Mouse (Mus musculus): Measurements from ENCODE around the gene Acer1. TPM values are rescaled to one million over a fixed set of nuclear protein-coding genes. Genes with fewer than 3 reads are reported as not detected.

Acer1 gene
- total RNA-seq, 2 experiments from 2014 or later, result not detected

Other genes with a start within 250 kb of the Acer1 start
- not detected in 2 replicates for gene Nrtn, start 224.6 kb downstream of the Acer1 start, total RNA-seq (2014; fragmentation: Nextera tagmentation)
- gene Nrtn, start 224.6 kb downstream of the Acer1 start, total RNA-seq (2017), result not detected in 2 replicates
- 20.5 and 22.8 TPM in 2 replicates for gene Dus3l, start 217.4 kb downstream of the Acer1 start, total RNA-seq (2014; fragmentation: Nextera tagmentation)
- gene Dus3l, start 217.4 kb downstream of the Acer1 start, total RNA-seq (2017), result 18.2 and 21.8 TPM in 2 replicates
- 0.17 and 2.6 TPM in 2 replicates for gene Prr22, start 211.9 kb downstream of the Acer1 start, total RNA-seq (2014; fragmentation: Nextera tagmentation)
- gene Prr22, start 211.9 kb downstream of the Acer1 start, total RNA-seq (2017), result 1.6 and 1.7 TPM in 2 replicates
- gene Rfx2, start 151.1 kb downstream of the Acer1 start, total RNA-seq (2014; fragmentation: Nextera tagmentation), result 4.4 and 6.4 TPM in 2 replicates
- gene Rfx2, start 151.1 kb downstream of the Acer1 start, total RNA-seq (2017), result 1.6 and 2.8 TPM in 2 replicates
- gene Acsbg2, start 107.7 kb downstream of the Acer1 start, total RNA-seq (2014; fragmentation: Nextera tagmentation), result not detected in 2 replicates
- not detected in 2 replicates for gene Acsbg2, start 107.7 kb downstream of the Acer1 start, total RNA-seq (2017)
- 0.47 TPM in 1 of 2 replicates, not detected in the other for gene 1700061G19Rik, start 106.6 kb downstream of the Acer1 start, total RNA-seq (2014; fragmentation: Nextera tagmentation)
- 0.17 TPM in 1 of 2 replicates, not detected in the other for gene 1700061G19Rik, start 106.6 kb downstream of the Acer1 start, total RNA-seq (2017)
- 20.6 and 26.9 TPM in 2 replicates for gene Mllt1, start 46.7 kb downstream of the Acer1 start, total RNA-seq (2014; fragmentation: Nextera tagmentation)
- 16.6 and 17.0 TPM in 2 replicates for gene Mllt1, start 46.7 kb downstream of the Acer1 start, total RNA-seq (2017)
- gene Clpp, start 8.2 kb upstream of the Acer1 start, total RNA-seq (2014; fragmentation: Nextera tagmentation), result 48.8 and 80.1 TPM in 2 replicates
- 88.7 and 94.7 TPM in 2 replicates for gene Clpp, start 8.2 kb upstream of the Acer1 start, total RNA-seq (2017)
- 11.3 and 24.4 TPM in 2 replicates for gene Alkbh7, start 15.2 kb upstream of the Acer1 start, total RNA-seq (2014; fragmentation: Nextera tagmentation)
- gene Alkbh7, start 15.2 kb upstream of the Acer1 start, total RNA-seq (2017), result 17.3 and 18.7 TPM in 2 replicates
- not detected in 2 replicates for gene Pspn, start 17.9 kb upstream of the Acer1 start, total RNA-seq (2014; fragmentation: Nextera tagmentation)
- not detected in 2 replicates for gene Pspn, start 17.9 kb upstream of the Acer1 start, total RNA-seq (2017)
- 47.6 and 63.8 TPM in 2 replicates for gene Gtf2f1, start 29.2 kb upstream of the Acer1 start, total RNA-seq (2014; fragmentation: Nextera tagmentation)
- 103 and 116 TPM in 2 replicates for gene Gtf2f1, start 29.2 kb upstream of the Acer1 start, total RNA-seq (2017)
- not detected in 2 replicates for gene Gm17949, start 29.3 kb upstream of the Acer1 start, total RNA-seq (2014; fragmentation: Nextera tagmentation)
- not detected in 2 replicates for gene Gm17949, start 29.3 kb upstream of the Acer1 start, total RNA-seq (2017)
- 96.6 and 149 TPM in 2 replicates for gene Khsrp, start 49.4 kb upstream of the Acer1 start, total RNA-seq (2014; fragmentation: Nextera tagmentation)
- gene Khsrp, start 49.4 kb upstream of the Acer1 start, total RNA-seq (2017), result 68.9 and 84.0 TPM in 2 replicates
- not detected in 2 replicates for gene Slc25a41, start 59.5 kb upstream of the Acer1 start, total RNA-seq (2014; fragmentation: Nextera tagmentation)
- gene Slc25a41, start 59.5 kb upstream of the Acer1 start, total RNA-seq (2017), result not detected in 2 replicates
- not detected in 2 replicates for gene Crb3, start 77.0 kb upstream of the Acer1 start, total RNA-seq (2014; fragmentation: Nextera tagmentation)
- gene Crb3, start 77.0 kb upstream of the Acer1 start, total RNA-seq (2017), result not detected in 2 replicates
- gene Slc25a23, start 77.7 kb upstream of the Acer1 start, total RNA-seq (2014; fragmentation: Nextera tagmentation), result 15.2 and 23.8 TPM in 2 replicates
- gene Slc25a23, start 77.7 kb upstream of the Acer1 start, total RNA-seq (2017), result 1.6 and 1.7 TPM in 2 replicates
- 24.7 and 27.1 TPM in 2 replicates for gene Dennd1c, start 96.4 kb upstream of the Acer1 start, total RNA-seq (2014; fragmentation: Nextera tagmentation)
- gene Dennd1c, start 96.4 kb upstream of the Acer1 start, total RNA-seq (2017), result 2.9 and 3.0 TPM in 2 replicates
- not detected in 2 replicates for gene Tubb4a, start 105.7 kb upstream of the Acer1 start, total RNA-seq (2014; fragmentation: Nextera tagmentation)
- not detected in 2 replicates for gene Tubb4a, start 105.7 kb upstream of the Acer1 start, total RNA-seq (2017)
- 0.28 and 1.1 TPM in 2 replicates for gene Tnfsf9, start 123.2 kb upstream of the Acer1 start, total RNA-seq (2014; fragmentation: Nextera tagmentation)
- gene Tnfsf9, start 123.2 kb upstream of the Acer1 start, total RNA-seq (2017), result 0.60 and 3.0 TPM in 2 replicates
- not detected in 2 replicates for gene Cd70, start 167.7 kb upstream of the Acer1 start, total RNA-seq (2014; fragmentation: Nextera tagmentation)
- not detected in 2 replicates for gene Cd70, start 167.7 kb upstream of the Acer1 start, total RNA-seq (2017)
- 6.4 and 7.6 TPM in 2 replicates for gene Tnfsf14, start 212.1 kb upstream of the Acer1 start, total RNA-seq (2014; fragmentation: Nextera tagmentation)
- gene Tnfsf14, start 212.1 kb upstream of the Acer1 start, total RNA-seq (2017), result 5.2 and 5.8 TPM in 2 replicates
- 59.6 and 67.4 TPM in 2 replicates for gene C3, start 246.0 kb upstream of the Acer1 start, total RNA-seq (2014; fragmentation: Nextera tagmentation)
- gene C3, start 246.0 kb upstream of the Acer1 start, total RNA-seq (2017), result 146 and 183 TPM in 2 replicates

Data from granulocyte monocyte progenitor cell, adult 5-6 weeks (primary cell).